Mouse (Mus musculus): Measurements from ENCODE around the gene Ppp3ca. TPM values are rescaled to one million over a fixed set of nuclear protein-coding genes. Genes with fewer than 3 reads are reported as not detected.

Gene Ppp3ca
- total and polyA plus RNA-seq, 3 experiments, result 17.4 to 40.6 (median 32.0) TPM

DNA sequence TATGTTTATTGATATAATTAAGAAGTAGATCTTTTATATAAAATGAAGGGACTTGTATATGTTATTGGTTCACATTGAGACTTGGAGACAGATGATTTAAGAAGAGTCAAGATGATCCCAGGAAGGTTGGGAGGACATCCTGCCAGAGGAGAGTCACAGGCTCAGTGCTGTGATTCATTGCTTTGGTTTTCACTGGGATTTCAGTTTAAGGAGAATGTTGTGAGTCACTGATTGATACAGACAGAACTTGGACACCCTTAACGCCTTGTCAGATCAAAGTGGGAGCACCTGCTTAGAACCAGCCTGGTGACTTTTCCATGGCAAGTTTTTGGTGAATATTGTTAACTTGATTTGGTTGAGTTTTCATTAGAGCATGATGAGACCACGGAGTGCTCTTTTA is 58.0 kb downstream of the Ppp3ca start:
- H3K4me1 ChIP-seq (ENCODE audit: control insufficient read depth in 1 of 2, insufficient read depth in 2 of 2, low read length in 2 of 2), result 0 out of 4 replicates have a peak, but pooled peaks cover 0 to 6% of the 10 kb centered on the region in 2 experiments
- no peak overlapping the region for H3K4me3 ChIP-seq (ENCODE audit: control insufficient read depth in 1 of 2, insufficient read depth in 1 of 2, low read depth in 2 of 2, low read length in 2 of 2)
- H3K9me3 ChIP-seq (replicated peaks; ENCODE audit: insufficient read depth, low read length), result no peaks in the 10 kb centered on the region
- H3K9ac ChIP-seq (ENCODE audit: control insufficient read depth, low read depth, low read length, poor library complexity, severe bottlenecking), result no peak overlapping the region
- peaks cover 2% of the 10 kb centered on the region; the same call in 1 of the 2 replicates for H3K79me2 ChIP-seq (ENCODE audit: control insufficient read depth, insufficient read depth, low read length, poor library complexity)
- no peaks in the 10 kb centered on the region for H3K27me3 ChIP-seq (ENCODE audit: control insufficient read depth in 1 of 2, insufficient read depth in 2 of 2, low read length in 2 of 2)
- no peak overlapping the region for H3K27ac ChIP-seq (ENCODE audit: control insufficient read depth, low read depth, low read length)
- no peak for DNase-seq (ENCODE audit: low read depth, low spot score)
- TF ChIP-seq NELFE (IDR thresholded peaks at IDR 0.05; ENCODE audit: low read depth, low read length), result no peak
- TF ChIP-seq TCF12 (IDR thresholded peaks at IDR 0.05; ENCODE audit: low read depth, low read length), result no peak
- TF ChIP-seq MXI1 (IDR thresholded peaks at IDR 0.05; ENCODE audit: low read depth, low read length), result no peak
- TF ChIP-seq MYC (IDR thresholded peaks at IDR 0.05; ENCODE audit: low read depth, low read length), result no peak
- TF ChIP-seq SMC3 (IDR thresholded peaks at IDR 0.05; ENCODE audit: low read depth, low read length), result no peak
- TF ChIP-seq JUND (IDR thresholded peaks at IDR 0.05; ENCODE audit: low read depth, low read length), result no peak
- TF ChIP-seq CHD1 (IDR thresholded peaks at IDR 0.05; ENCODE audit: low read depth, low read length), result no peak
- no peak for TF ChIP-seq ZNF384 (IDR thresholded peaks at IDR 0.05; ENCODE audit: low read depth, low read length)
- no peak for TF ChIP-seq E2F4 (IDR thresholded peaks at IDR 0.05; ENCODE audit: borderline replicate concordance, low read depth, low read length)
- no peak for TF ChIP-seq USF2 (IDR thresholded peaks at IDR 0.05; ENCODE audit: borderline replicate concordance in 1 of 2, insufficient read depth in 1 of 2, low read depth in 1 of 2, low read length in 2 of 2)
- no peak for TF ChIP-seq POLR2AphosphoS2 (IDR thresholded peaks at IDR 0.05; ENCODE audit: low read length)
- no peak for TF ChIP-seq ZC3H11A (IDR thresholded peaks at IDR 0.05; ENCODE audit: low read depth, low read length)
- no peak for TF ChIP-seq UBTF (IDR thresholded peaks at IDR 0.05; ENCODE audit: borderline replicate concordance, insufficient read depth, low read depth, low read length)
- H3K36me3 ChIP-seq (ENCODE audit: control insufficient read depth in 1 of 2, insufficient read depth in 2 of 2, low read length in 2 of 2), result peaks cover 0 to 7% of the 10 kb centered on the region in 2 experiments; a peak in 2 of 4 replicates

GRCm38 (mm10) chr3:136729978-136730377 is 60.1 kb downstream of the Ppp3ca start:
- no peaks in the 10 kb centered on the region for H3K9me3 ChIP-seq (replicated peaks; ENCODE audit: insufficient read depth, low read length)
- no peak overlapping the region for H3K27ac ChIP-seq (ENCODE audit: control insufficient read depth, low read depth, low read length)
- H3K27me3 ChIP-seq (ENCODE audit: control insufficient read depth in 1 of 2, insufficient read depth in 2 of 2, low read length in 2 of 2), result no peaks in the 10 kb centered on the region
- H3K36me3 ChIP-seq (ENCODE audit: control insufficient read depth in 1 of 2, insufficient read depth in 2 of 2, low read length in 2 of 2), result peaks cover 0 to 4% of the 10 kb centered on the region in 2 experiments; a peak in 2 of 4 replicates
- TF ChIP-seq GATA1 (IDR thresholded peaks at IDR 0.05; ENCODE audit: low read depth, low read length) (no peak), TCF12 (IDR thresholded peaks at IDR 0.05; ENCODE audit: low read depth, low read length) (no peak), TBP (IDR thresholded peaks at IDR 0.05; ENCODE audit: low read depth, low read length) (no peak), CHD1 (IDR thresholded peaks at IDR 0.05; ENCODE audit: low read depth, low read length) (no peak), BHLHE40 (IDR thresholded peaks at IDR 0.05; ENCODE audit: borderline replicate concordance, low read depth, low read length) (no peak), ELF1 (IDR thresholded peaks at IDR 0.05; ENCODE audit: low read depth, low read length) (no peak), ETS1 (IDR thresholded peaks at IDR 0.05; ENCODE audit: low read depth, low read length) (no peak), SIN3A (IDR thresholded peaks at IDR 0.05; ENCODE audit: low read length) (no peak), E2F4 (IDR thresholded peaks at IDR 0.05; ENCODE audit: borderline replicate concordance, low read depth, low read length) (no peak), ZC3H11A (IDR thresholded peaks at IDR 0.05; ENCODE audit: low read depth, low read length) (no peak), RCOR1 (IDR thresholded peaks at IDR 0.05; ENCODE audit: low read depth, low read length) (no peak), CHD2 (IDR thresholded peaks at IDR 0.05; ENCODE audit: low read length) (no peak)
- DNase-seq (ENCODE audit: low read depth, low spot score), result no peak
- H3K4me1 ChIP-seq (ENCODE audit: control insufficient read depth in 1 of 2, insufficient read depth in 2 of 2, low read length in 2 of 2), result 0 out of 4 replicates have a peak, but pooled peaks cover 0 to 6% of the 10 kb centered on the region in 2 experiments
- H3K9ac ChIP-seq (ENCODE audit: control insufficient read depth, low read depth, low read length, poor library complexity, severe bottlenecking), result no peak overlapping the region
- peaks cover 2% of the 10 kb centered on the region; the same call in 1 of the 2 replicates for H3K79me2 ChIP-seq (ENCODE audit: control insufficient read depth, insufficient read depth, low read length, poor library complexity)
- H3K4me3 ChIP-seq (ENCODE audit: control insufficient read depth in 1 of 2, insufficient read depth in 1 of 2, low read depth in 2 of 2, low read length in 2 of 2), result no peak overlapping the region

Measured in MEL (cell line).